Mouse (Mus musculus) right cerebral cortex, postnatal 25 days (tissue): ENCODE measurements around the gene Cep63.

ENCODE experiments used
- DNase-seq: peaks from one replicate; pipeline ENCODE4 v3.0.0; 2022

The Cep63 gene

DNA sequence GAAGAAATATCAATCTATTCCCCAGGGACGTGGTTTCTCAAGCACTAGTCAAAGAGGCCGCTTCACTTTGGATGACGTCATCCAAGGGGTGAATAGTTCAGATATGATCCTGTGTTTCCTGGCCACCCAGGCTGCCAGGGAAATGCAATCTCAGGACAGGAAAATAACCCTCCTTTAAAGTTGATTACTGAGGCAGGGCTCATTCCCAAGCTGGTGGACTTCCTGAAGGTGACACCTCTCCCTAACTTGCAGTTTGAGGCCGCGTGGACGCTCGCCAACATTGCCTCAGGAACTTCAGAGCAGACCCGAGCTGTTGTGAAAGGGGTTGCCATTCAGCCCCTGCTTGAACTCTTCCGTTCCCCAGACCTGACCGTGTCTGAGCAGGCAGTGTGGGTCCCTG lies 74.6 kb downstream of the Cep63 start:
- no peak for DNase-seq

DNA sequence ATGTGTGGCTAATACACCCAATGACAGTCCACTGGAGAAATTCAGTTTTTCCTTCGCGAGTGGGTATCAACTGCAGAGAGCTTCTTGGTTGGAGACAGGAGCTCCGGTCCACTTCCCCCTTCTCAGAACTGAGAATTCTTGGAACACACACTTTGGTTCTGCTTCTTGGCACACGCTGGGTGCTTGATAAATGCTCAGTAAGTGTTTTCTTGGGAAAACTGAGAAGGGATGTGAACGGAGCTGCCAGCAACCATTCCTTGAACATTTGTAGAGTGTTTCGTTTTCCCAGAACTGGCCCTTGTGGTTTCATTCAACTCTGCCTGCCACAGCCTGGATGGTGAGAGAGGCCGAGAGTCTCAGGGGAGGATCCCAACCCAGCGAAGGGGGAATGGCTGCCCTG lies 77.1 kb downstream of the Cep63 start:
- no peak for DNase-seq

DNA sequence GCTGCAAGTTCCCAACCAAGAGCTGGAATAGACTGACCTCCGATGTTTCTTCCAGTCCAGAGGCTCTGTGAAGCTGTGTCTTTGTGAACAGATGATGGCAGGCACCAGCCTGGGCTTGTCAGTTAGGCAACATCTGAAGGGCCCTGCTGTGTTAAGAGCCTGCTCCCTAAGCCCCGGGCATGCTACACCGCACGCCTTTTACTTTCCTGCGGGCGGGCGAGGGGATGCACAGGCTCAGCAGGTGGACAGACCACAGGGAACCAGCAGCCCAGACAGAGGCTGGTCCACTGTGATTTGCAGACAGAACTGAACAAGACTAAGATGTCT lies 79.3 kb downstream of the Cep63 start:
- no peak for DNase-seq

DNA sequence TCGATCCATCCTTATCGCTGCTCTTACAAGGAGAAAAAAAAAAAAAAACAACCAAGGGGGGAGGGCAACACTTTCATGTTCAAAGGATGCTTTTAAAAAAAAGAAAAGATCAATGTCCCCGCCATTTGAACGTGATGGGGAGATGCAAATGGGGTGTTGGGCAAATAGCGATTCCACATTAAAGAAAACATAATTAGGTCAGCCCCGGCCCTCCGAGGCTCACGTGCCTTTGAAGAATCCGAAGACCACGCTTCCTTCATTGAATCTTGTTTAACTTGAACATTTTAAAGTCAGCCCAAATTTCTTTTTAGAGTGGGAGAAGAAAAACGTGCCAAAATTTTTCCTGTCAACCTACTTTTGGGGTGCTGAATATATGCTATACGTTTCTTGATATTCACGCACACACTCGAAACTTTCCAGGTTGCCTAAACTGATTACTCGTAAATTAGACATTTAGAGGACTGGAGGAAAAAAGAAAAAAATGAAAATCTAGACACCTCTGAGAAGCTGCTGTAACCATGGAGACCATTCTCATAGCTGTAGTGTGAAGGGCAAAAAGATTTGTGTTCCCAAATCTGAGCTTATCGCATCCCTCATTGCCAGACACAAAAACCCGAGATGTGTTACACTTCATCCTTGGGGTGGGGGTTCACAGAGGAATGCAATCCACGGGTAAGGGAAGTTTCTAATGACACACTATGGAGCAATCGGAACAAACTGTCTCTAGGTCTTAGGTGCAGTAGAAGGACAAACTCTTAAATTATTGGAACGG lies 79.9 kb downstream of the Cep63 start:
- DNase-seq = no peak

GRCm38 (mm10) chr9:102545406-102546255 lies 80.7 kb downstream of the Cep63 start:
- peak; percentile 38 for DNase-seq

- peak; percentile 88 for DNase-seq
Observed at GRCm38 (mm10) chr9:102544773-102545366, 81.5 kb downstream of the Cep63 start.

DNA sequence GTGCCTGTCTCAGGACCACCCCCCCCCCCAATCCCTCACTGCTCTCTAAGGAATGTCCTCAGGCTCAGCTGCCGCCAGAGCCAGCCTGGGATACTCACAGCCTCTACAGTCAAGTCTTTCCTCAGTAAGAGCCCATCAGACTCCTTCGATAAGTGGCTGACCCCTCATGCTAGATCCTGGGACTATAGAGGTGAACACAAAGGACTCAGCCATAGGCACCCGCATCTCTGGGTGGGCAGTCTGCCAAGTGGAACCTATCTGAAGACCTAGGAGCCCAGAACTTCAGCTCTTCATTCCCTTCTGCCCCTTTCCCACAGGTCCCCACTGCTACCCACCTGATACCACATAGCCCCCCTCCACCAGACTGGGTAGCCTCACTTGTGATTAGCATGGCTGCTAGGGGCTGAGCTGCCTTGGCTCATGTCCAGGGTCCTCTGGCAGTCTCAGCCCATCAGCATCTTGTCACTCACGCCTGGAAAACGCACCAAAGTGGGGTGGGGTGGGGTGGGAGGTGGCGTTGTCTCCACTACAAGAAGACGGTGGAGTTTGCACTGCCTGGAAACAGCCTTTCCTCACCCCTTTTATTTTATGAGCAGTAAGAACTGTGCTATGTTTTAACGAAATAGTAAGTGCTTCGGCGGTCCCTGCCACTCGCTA lies 82.1 kb downstream of the Cep63 start:
- no peak for DNase-seq

GRCm38 (mm10) chr9:102543761-102544115 lies 82.6 kb downstream of the Cep63 start:
- no peak for DNase-seq

GRCm38 (mm10) chr9:102542540-102542939 lies 83.8 kb downstream of the Cep63 start:
- DNase-seq = no peak

- DNase-seq = no peak
Observed at GRCm38 (mm10) chr9:102541666-102542065, 84.7 kb downstream of the Cep63 start.

DNA sequence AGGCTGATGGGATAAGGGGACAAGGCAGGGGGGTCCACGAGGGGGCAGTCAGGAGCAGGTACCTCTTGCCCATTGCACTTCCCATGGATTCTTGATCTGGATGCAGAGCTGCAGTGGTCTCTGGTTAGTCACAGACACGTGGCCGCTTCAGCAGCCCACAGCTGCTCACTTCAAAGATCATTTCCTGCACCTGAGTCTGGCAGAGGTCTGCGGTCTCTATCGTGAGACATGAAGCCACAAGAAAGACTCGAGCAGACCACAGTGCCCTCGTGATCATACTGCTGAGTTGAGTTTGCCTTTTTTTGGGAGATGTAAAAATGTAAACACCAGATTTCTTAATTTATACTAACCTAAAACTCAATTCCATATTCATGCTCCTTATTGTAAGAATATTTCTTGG lies 86.6 kb downstream of the Cep63 start:
- DNase-seq = no peak

DNA sequence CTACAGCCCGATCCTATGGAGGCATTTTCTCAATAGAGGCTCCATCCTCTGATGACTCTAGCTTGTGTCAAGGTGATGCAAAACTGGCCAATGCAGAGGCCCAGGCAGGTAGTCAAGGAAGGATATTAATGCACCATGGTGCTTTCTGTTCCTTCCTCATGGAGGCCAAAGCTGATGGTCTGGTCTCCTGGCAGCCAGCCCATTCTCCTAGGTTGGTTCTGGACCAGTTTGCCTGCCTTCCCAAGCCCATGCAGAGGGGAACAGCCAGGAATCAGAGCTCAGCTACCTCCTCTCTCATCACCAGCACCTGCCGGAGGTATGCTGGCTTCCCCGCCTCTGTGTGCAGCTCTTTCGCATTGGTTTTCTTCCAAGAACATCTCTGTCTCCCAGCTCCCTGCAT lies 89.4 kb downstream of the Cep63 start:
- DNase-seq = no peak
